In the genomic region with DNA sequence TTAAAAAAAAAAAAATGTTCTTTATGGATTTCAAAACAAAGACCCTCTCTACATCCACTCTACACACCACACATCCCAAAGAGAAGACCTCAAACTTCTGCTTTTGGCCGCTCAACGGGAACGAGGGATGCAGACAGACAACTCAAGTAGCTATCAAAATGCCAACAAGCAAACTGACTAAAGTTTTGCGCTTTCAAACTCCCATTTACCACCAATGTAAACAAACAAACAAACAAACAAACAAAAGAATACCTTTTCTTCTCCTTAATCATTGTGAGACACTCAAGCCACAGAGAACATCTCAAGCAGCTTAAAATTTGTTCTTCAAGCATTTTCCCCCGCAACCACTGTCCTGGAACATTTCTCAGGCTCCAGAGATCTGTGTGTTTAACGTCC, we compare ENCODE assay signal across 7 mouse cellular contexts. TPM values are rescaled to one million over a fixed set of nuclear protein-coding genes. Genes with fewer than 3 reads are reported as not detected.
DNase-seq lines count a peak whose midpoint lies in the region; ATAC-seq and TF ChIP-seq lines count a peak whose summit lies in the region.

No protein-coding gene starts in this region.

- no peak for TF ChIP-seq CTCF in stomach, postnatal 0 days (IDR thresholded peaks at IDR 0.05; ENCODE audit: low read depth)

- H3K27me3 ChIP-seq in neural tube, embryonic 11.5 days (ENCODE audit: control insufficient read depth, insufficient read depth, low read length), result no peaks in the 10 kb centered on the region; the same call in 1 of the 2 replicates
- H3K27me3 ChIP-seq in forebrain, embryonic 13.5 days, result no peaks in the 10 kb centered on the region
- H3K27me3 ChIP-seq in liver, embryonic 12.5 days (replicated peaks), result no peaks in the 10 kb centered on the region
- no peaks in the 10 kb centered on the region for H3K27me3 ChIP-seq in stomach, postnatal 0 days (ENCODE audit: control insufficient read depth, insufficient read depth, low read length)

- 4% methylated on average over 6 of the region's 6 CpGs for WGBS in neural tube, embryonic 11.5 days
- WGBS in forebrain, embryonic 13.5 days, result 14% methylated on average over 6 of the region's 6 CpGs
- WGBS in liver, embryonic 12.5 days (ENCODE audit: insufficient replicate concordance), result 2% methylated on average over 6 of the region's 6 CpGs
- 15% methylated on average over 6 of the region's 6 CpGs for WGBS in stomach, postnatal 0 days

- H3K27ac ChIP-seq in neural tube, embryonic 11.5 days (ENCODE audit: low read depth, low read length), result no peak overlapping the region
- H3K27ac ChIP-seq in forebrain, embryonic 13.5 days, result no peak overlapping the region
- peak overlapping the region; percentile 50; the same call in 1 of the 2 replicates for H3K27ac ChIP-seq in liver, embryonic 12.5 days
- H3K27ac ChIP-seq in stomach, postnatal 0 days (replicated peaks), result peak overlapping the region; percentile 89

- H3K4me3 ChIP-seq in neural tube, embryonic 11.5 days (ENCODE audit: low read depth, low read length), result peak overlapping the region; percentile 50
- H3K4me3 ChIP-seq in forebrain, embryonic 13.5 days, result peak overlapping the region; percentile 52
- peak overlapping the region; percentile 77 for H3K4me3 ChIP-seq in liver, embryonic 12.5 days
- H3K4me3 ChIP-seq in stomach, postnatal 0 days (ENCODE audit: low read depth, low read length), result peak overlapping the region; percentile 78

- no peaks in the 10 kb centered on the region for H3K9me3 ChIP-seq in neural tube, embryonic 11.5 days (ENCODE audit: control insufficient read depth, low read length)
- no peaks in the 10 kb centered on the region for H3K9me3 ChIP-seq in forebrain, embryonic 13.5 days (replicated peaks)
- H3K9me3 ChIP-seq in liver, embryonic 12.5 days (replicated peaks), result no peaks in the 10 kb centered on the region
- H3K9me3 ChIP-seq in stomach, postnatal 0 days (ENCODE audit: control insufficient read depth, low read length), result no peaks in the 10 kb centered on the region

- H3K4me2 ChIP-seq in neural tube, embryonic 11.5 days (ENCODE audit: low read depth), result peak overlapping the region; percentile 90
- H3K4me2 ChIP-seq in forebrain, embryonic 13.5 days, result peak overlapping the region; percentile 92
- H3K4me2 ChIP-seq in liver, embryonic 12.5 days, result peak overlapping the region; percentile 86
- peak overlapping the region; percentile 80 for H3K4me2 ChIP-seq in stomach, postnatal 0 days (replicated peaks; ENCODE audit: low read depth)

- H3K9ac ChIP-seq in neural tube, embryonic 11.5 days (ENCODE audit: low read length), result peak overlapping the region; percentile 70
- peak overlapping the region; percentile 63 for H3K9ac ChIP-seq in forebrain, embryonic 13.5 days
- H3K9ac ChIP-seq in liver, embryonic 12.5 days, result peak overlapping the region; percentile 82
- peak overlapping the region; percentile 80 for H3K9ac ChIP-seq in stomach, postnatal 0 days (ENCODE audit: low read length)

- TF ChIP-seq EP300 in stomach, postnatal 0 days (optimal IDR thresholded peaks at IDR 0.05), result no peak

- H3K36me3 ChIP-seq in neural tube, embryonic 11.5 days (ENCODE audit: control insufficient read depth, insufficient read depth, low read length), result no peaks in the 10 kb centered on the region
- H3K36me3 ChIP-seq in forebrain, embryonic 13.5 days (ENCODE audit: poor library complexity, severe bottlenecking), result no peaks in the 10 kb centered on the region
- no peaks in the 10 kb centered on the region for H3K36me3 ChIP-seq in liver, embryonic 12.5 days
- no peaks in the 10 kb centered on the region for H3K36me3 ChIP-seq in stomach, postnatal 0 days (ENCODE audit: control insufficient read depth, insufficient read depth, low read length)

- DNase-seq in neural tube, embryonic 11.5 days (ENCODE audit: low spot score), result no peak
- DNase-seq in neural tube, embryonic 10.5 days (ENCODE audit: extremely low spot score, low spot score), result no peak
- no peak for DNase-seq in stomach, postnatal 0 days (ENCODE audit: low spot score)
- DNase-seq in c-Kit-positive CD71-positive TER-119-positive erythroid progenitor cells, embryonic 14.5 days (ENCODE audit: low spot score), result no peak
- DNase-seq in urinary bladder, postnatal 10 days (ENCODE audit: low spot score), result no peak

- no peaks in the 10 kb centered on the region for H3K4me1 ChIP-seq in neural tube, embryonic 11.5 days (ENCODE audit: control insufficient read depth, insufficient read depth, low read length)
- peaks cover 9% of the 10 kb centered on the region; the same call in 1 of the 2 replicates for H3K4me1 ChIP-seq in forebrain, embryonic 13.5 days
- peaks cover 32% of the 10 kb centered on the region for H3K4me1 ChIP-seq in liver, embryonic 12.5 days
- no peaks in the 10 kb centered on the region for H3K4me1 ChIP-seq in stomach, postnatal 0 days (replicated peaks; ENCODE audit: control insufficient read depth, insufficient read depth)

- no peak for ATAC-seq in neural tube, embryonic 11.5 days (ENCODE audit: insufficient read depth, low FRiP score, low TSS enrichment)
- ATAC-seq in forebrain, embryonic 13.5 days, result no peak
- ATAC-seq in liver, embryonic 12.5 days, result no peak
- ATAC-seq in stomach, postnatal 0 days (ENCODE audit: low FRiP score, low TSS enrichment), result no peak

RNA-seq across cellular contexts. Expression of gene 9130008F23Rik, which starts 0.8 kb away (rescaled TPM):
- polyA plus RNA-seq in neural tube, embryonic 11.5 days (2014; fragmentation: Nextera tagmentation; extraction: Ambion mirVana), result 0.91 and 0.93 TPM in 2 replicates
- 0.37 and 0.81 TPM in 2 replicates for polyA plus RNA-seq in forebrain, embryonic 13.5 days (2015; fragmentation: Nextera tagmentation; extraction: Ambion mirVana)
- 0.71 and 0.75 TPM in 2 replicates for polyA plus RNA-seq in liver, embryonic 12.5 days (2016; fragmentation: Nextera tagmentation; extraction: Ambion mirVana)
- polyA plus RNA-seq in stomach, postnatal 0 days (2015; fragmentation: Nextera tagmentation; extraction: Ambion mirVana), result 5.7 and 6.0 TPM in 2 replicates

RNA-seq across cellular contexts. Expression of gene Glyatl3, which starts 34.6 kb away (rescaled TPM):
- not detected in 2 replicates for polyA plus RNA-seq in neural tube, embryonic 11.5 days (2014; fragmentation: Nextera tagmentation; extraction: Ambion mirVana)
- not detected in 2 replicates for polyA plus RNA-seq in forebrain, embryonic 13.5 days (2015; fragmentation: Nextera tagmentation; extraction: Ambion mirVana)
- not detected in 2 replicates for polyA plus RNA-seq in liver, embryonic 12.5 days (2016; fragmentation: Nextera tagmentation; extraction: Ambion mirVana)
- polyA plus RNA-seq in stomach, postnatal 0 days (2015; fragmentation: Nextera tagmentation; extraction: Ambion mirVana), result not detected in 2 replicates

RNA-seq across cellular contexts. Expression of gene Mut, which starts 55.0 kb away (rescaled TPM):
- polyA plus RNA-seq in neural tube, embryonic 11.5 days (2014; fragmentation: Nextera tagmentation; extraction: Ambion mirVana), result 31.1 and 32.0 TPM in 2 replicates
- polyA plus RNA-seq in forebrain, embryonic 13.5 days (2015; fragmentation: Nextera tagmentation; extraction: Ambion mirVana), result 19.1 and 23.3 TPM in 2 replicates
- polyA plus RNA-seq in liver, embryonic 12.5 days (2016; fragmentation: Nextera tagmentation; extraction: Ambion mirVana), result 29.4 TPM in 2 replicates
- polyA plus RNA-seq in stomach, postnatal 0 days (2015; fragmentation: Nextera tagmentation; extraction: Ambion mirVana), result 26.0 TPM in 2 replicates

RNA-seq across cellular contexts. Expression of gene Cenpq, which starts 55.3 kb away (rescaled TPM):
- polyA plus RNA-seq in neural tube, embryonic 11.5 days (2014; fragmentation: Nextera tagmentation; extraction: Ambion mirVana), result 32.6 and 34.7 TPM in 2 replicates
- polyA plus RNA-seq in forebrain, embryonic 13.5 days (2015; fragmentation: Nextera tagmentation; extraction: Ambion mirVana), result 29.5 and 29.6 TPM in 2 replicates
- polyA plus RNA-seq in liver, embryonic 12.5 days (2016; fragmentation: Nextera tagmentation; extraction: Ambion mirVana), result 27.5 and 29.1 TPM in 2 replicates
- 8.0 and 10.0 TPM in 2 replicates for polyA plus RNA-seq in stomach, postnatal 0 days (2015; fragmentation: Nextera tagmentation; extraction: Ambion mirVana)

Comparison
In these comparisons a context has a peak if more than half of its experiments do, and no peak if none do; other contexts are left out.
1. H3K27ac ChIP-seq: peak in liver, embryonic 12.5 days (single experiment) and stomach, postnatal 0 days (single experiment); none in neural tube, embryonic 11.5 days (single experiment) and forebrain, embryonic 13.5 days (single experiment).
2. Peak in every context shown above with its lines, with median percentiles within 50 percentile points of each other: H3K4me2 ChIP-seq, H3K4me3 ChIP-seq and H3K9ac ChIP-seq.